Mouse (Mus musculus): ENCODE measurements at regions not wholly inside any gene's neighbourhood (a gene's known extent, or its start where the extent isn't known, plus 50 kb on each side); places are given as distances from the start of the nearest gene placed in this dataset.

GRCm38 (mm10) chr12:94588599-94588998, 1103.4 kb upstream of the Flrt2 start:
- TF ChIP-seq E2F4 (IDR thresholded peaks at IDR 0.05; ENCODE audit: insufficient read depth) (no peak), MAX (IDR thresholded peaks at IDR 0.05; ENCODE audit: low read depth) (no peak), CEBPB (IDR thresholded peaks at IDR 0.05; ENCODE audit: insufficient read depth, poor library complexity, severe bottlenecking) (no peak), POLR2A (IDR thresholded peaks at IDR 0.05; ENCODE audit: insufficient read length, low read depth) (no peak), POLR2AphosphoS2 (IDR thresholded peaks at IDR 0.05; ENCODE audit: insufficient read length, low read depth) (no peak), MYOG (IDR thresholded peaks at IDR 0.05; ENCODE audit: control insufficient read depth in 1 of 3, insufficient read depth in 1 of 3, insufficient read length in 2 of 3, low read depth in 2 of 3) (no peak), USF1 (IDR thresholded peaks at IDR 0.05; ENCODE audit: low read depth) (no peak)

All from myocyte (in vitro differentiated cells).